Comparison of ENCODE assay signal across 8 mouse cellular contexts in genomic region chr4:139381452-139381845, GRCm38 (mm10). TPM values are rescaled to one million over a fixed set of nuclear protein-coding genes. Genes with fewer than 3 reads are reported as not detected.
DNase-seq lines count a peak whose midpoint lies in the region; ATAC-seq and TF ChIP-seq lines count a peak whose summit lies in the region.

No protein-coding gene starts in this region.

- DNase-seq in heart, embryonic 10.5 days (ENCODE audit: low spot score): no peak
- DNase-seq in heart, adult 8-10 months (ENCODE audit: low spot score): no peak
- DNase-seq in forebrain, postnatal 0 days: no peak
- DNase-seq in liver, postnatal 0 days: no peak
- no peak for DNase-seq in spleen, postnatal 14 days (ENCODE audit: low spot score in 2 of 2)
- no peak for DNase-seq in adrenal gland, postnatal 25 days
- no peak for DNase-seq in layer of hippocampus, postnatal 25 days (ENCODE audit: extremely low spot score in 1 of 2, low spot score in 1 of 2)

- peak overlapping the region; percentile 85 for H3K4me2 ChIP-seq in forebrain, postnatal 0 days (ENCODE audit: low read depth)
- H3K4me2 ChIP-seq in liver, postnatal 0 days (ENCODE audit: low read depth, low read length): peak overlapping the region; percentile 66

- peaks cover 29% of the 10 kb centered on the region for H3K4me1 ChIP-seq in heart, embryonic 10.5 days
- peaks cover 61% of the 10 kb centered on the region for H3K4me1 ChIP-seq in E14TG2a.4 (replicated peaks; ENCODE audit: low read depth, low read length)
- peaks cover 5% of the 10 kb centered on the region; the same call in 1 of the 2 replicates for H3K4me1 ChIP-seq in forebrain, postnatal 0 days (ENCODE audit: insufficient read depth)
- peaks cover 28% of the 10 kb centered on the region for H3K4me1 ChIP-seq in liver, postnatal 0 days (ENCODE audit: insufficient read depth)

- H3K27ac ChIP-seq in heart, embryonic 10.5 days: peak overlapping the region; percentile 96; the same call in 1 of the 2 replicates
- H3K27ac ChIP-seq in forebrain, postnatal 0 days (ENCODE audit: low read depth, low read length): no peak overlapping the region
- H3K27ac ChIP-seq in liver, postnatal 0 days (ENCODE audit: low read depth): peak overlapping the region; percentile 97

- H3K36me3 ChIP-seq in heart, embryonic 10.5 days: peaks cover 15% of the 10 kb centered on the region
- peaks cover 40% of the 10 kb centered on the region for H3K36me3 ChIP-seq in E14TG2a.4 (ENCODE audit: insufficient read depth, low read length)
- H3K36me3 ChIP-seq in forebrain, postnatal 0 days (ENCODE audit: insufficient read depth): peaks cover 3% of the 10 kb centered on the region; the same call in 1 of the 2 replicates
- peaks cover 10% of the 10 kb centered on the region for H3K36me3 ChIP-seq in liver, postnatal 0 days (replicated peaks; ENCODE audit: insufficient read depth, low read length)

- 44% methylated on average over 4 of the region's 4 CpGs for WGBS in heart, embryonic 10.5 days
- WGBS in forebrain, postnatal 0 days: 59% methylated on average over 4 of the region's 4 CpGs
- WGBS in liver, postnatal 0 days (ENCODE audit: insufficient replicate concordance): 15% methylated on average over 4 of the region's 4 CpGs

- no peaks in the 10 kb centered on the region for H3K27me3 ChIP-seq in heart, embryonic 10.5 days (ENCODE audit: insufficient read depth, poor library complexity, severe bottlenecking)
- H3K27me3 ChIP-seq in E14TG2a.4 (ENCODE audit: insufficient read depth, low read length): no peaks in the 10 kb centered on the region
- H3K27me3 ChIP-seq in forebrain, postnatal 0 days (ENCODE audit: insufficient read depth, low read length): no peaks in the 10 kb centered on the region
- no peaks in the 10 kb centered on the region for H3K27me3 ChIP-seq in liver, postnatal 0 days (ENCODE audit: insufficient read depth, low read length)

- peak overlapping the region; percentile 71 for H3K9ac ChIP-seq in forebrain, postnatal 0 days
- H3K9ac ChIP-seq in liver, postnatal 0 days (replicated peaks): peak overlapping the region; percentile 91

- peak overlapping the region; percentile 95 for H3K4me3 ChIP-seq in heart, embryonic 10.5 days
- peak overlapping the region; percentile 90 for H3K4me3 ChIP-seq in E14TG2a.4 (replicated peaks; ENCODE audit: low read length)
- H3K4me3 ChIP-seq in forebrain, postnatal 0 days (ENCODE audit: low read depth, low read length): peak overlapping the region; percentile 66
- H3K4me3 ChIP-seq in liver, postnatal 0 days (ENCODE audit: low read depth, low read length): peak overlapping the region; percentile 100

- no peak for TF ChIP-seq CTCF in E14TG2a.4 (conservative IDR thresholded peaks at IDR 0.05; ENCODE audit: low read length)
- TF ChIP-seq CTCF in forebrain, postnatal 0 days (IDR thresholded peaks at IDR 0.05; ENCODE audit: low read depth): no peak
- no peak for TF ChIP-seq CTCF in liver, postnatal 0 days (IDR thresholded peaks at IDR 0.05; ENCODE audit: low read depth)

- no peaks in the 10 kb centered on the region for H3K9me3 ChIP-seq in heart, embryonic 10.5 days
- H3K9me3 ChIP-seq in E14TG2a.4 (ENCODE audit: low read length): no peaks in the 10 kb centered on the region
- no peaks in the 10 kb centered on the region for H3K9me3 ChIP-seq in forebrain, postnatal 0 days (ENCODE audit: low read length)
- H3K9me3 ChIP-seq in liver, postnatal 0 days (ENCODE audit: low read length): no peaks in the 10 kb centered on the region

- ATAC-seq in forebrain, postnatal 0 days: no peak
- no peak for ATAC-seq in liver, postnatal 0 days

- no peak for TF ChIP-seq EP300 in liver, postnatal 0 days (IDR thresholded peaks at IDR 0.05; ENCODE audit: low read depth)

RNA-seq across cellular contexts. Expression of gene Ubr4, which starts 29.0 kb away (rescaled TPM):
- polyA plus RNA-seq in heart, embryonic 10.5 days (2016; fragmentation: Nextera tagmentation; extraction: Ambion mirVana): 61.1 and 75.4 TPM in 2 replicates
- 100 to 1,000 TPM; 103 to 136 (median 112) TPM for total RNA-seq in heart, adult 8-10 months (2022)
- total RNA-seq in forebrain, postnatal 0 days (2014; rRNA removed): 89.6 and 106 TPM in 2 replicates
- polyA plus RNA-seq in forebrain, postnatal 0 days (2015; fragmentation: Nextera tagmentation; extraction: Ambion mirVana): 39.3 and 59.1 TPM in 2 replicates
- polyA plus RNA-seq in liver, postnatal 0 days (2015; fragmentation: Nextera tagmentation; extraction: Ambion mirVana): 24.6 and 24.7 TPM in 2 replicates
- 182 and 200 TPM in 2 replicates for total RNA-seq in adrenal gland, postnatal 25 days (2021)
- total RNA-seq in layer of hippocampus, postnatal 25 days (2021): 100 to 1,000 TPM; 132 to 174 TPM

RNA-seq across cellular contexts. Expression of gene Emc1, which starts 29.1 kb away (rescaled TPM):
- polyA plus RNA-seq in heart, embryonic 10.5 days (2016; fragmentation: Nextera tagmentation; extraction: Ambion mirVana): 37.9 and 56.6 TPM in 2 replicates
- total RNA-seq in heart, adult 8-10 months (2022): 10 to 100 TPM; 44.8 to 58.9 (median 48.6) TPM
- total RNA-seq in forebrain, postnatal 0 days (2014; rRNA removed): 46.2 and 65.8 TPM in 2 replicates
- 33.2 and 41.4 TPM in 2 replicates for polyA plus RNA-seq in forebrain, postnatal 0 days (2015; fragmentation: Nextera tagmentation; extraction: Ambion mirVana)
- 6.8 and 8.2 TPM in 2 replicates for polyA plus RNA-seq in liver, postnatal 0 days (2015; fragmentation: Nextera tagmentation; extraction: Ambion mirVana)
- total RNA-seq in adrenal gland, postnatal 25 days (2021): 45.8 and 58.2 TPM in 2 replicates
- 10 to 100 TPM; 83.0 to 86.7 TPM for total RNA-seq in layer of hippocampus, postnatal 25 days (2021)

RNA-seq across cellular contexts. Expression of gene Mrto4, which starts 29.1 kb away (rescaled TPM):
- polyA plus RNA-seq in heart, embryonic 10.5 days (2016; fragmentation: Nextera tagmentation; extraction: Ambion mirVana): 115 and 161 TPM in 2 replicates
- 10 to 100 TPM; 24.7 to 32.0 (median 29.1) TPM for total RNA-seq in heart, adult 8-10 months (2022)
- 53.7 and 69.6 TPM in 2 replicates for total RNA-seq in forebrain, postnatal 0 days (2014; rRNA removed)
- 75.5 and 80.7 TPM in 2 replicates for polyA plus RNA-seq in forebrain, postnatal 0 days (2015; fragmentation: Nextera tagmentation; extraction: Ambion mirVana)
- polyA plus RNA-seq in liver, postnatal 0 days (2015; fragmentation: Nextera tagmentation; extraction: Ambion mirVana): 46.2 and 46.7 TPM in 2 replicates
- 61.4 and 68.9 TPM in 2 replicates for total RNA-seq in adrenal gland, postnatal 25 days (2021)
- 10 to 100 TPM; 45.5 to 50.6 TPM for total RNA-seq in layer of hippocampus, postnatal 25 days (2021)
